Mouse (Mus musculus) heart, postnatal 0 days (tissue): ENCODE data around the gene Ret.

ENCODE experiments used
- CTCF ChIP-seq: IDR thresholded peaks from 2 replicates; pipeline ENCODE4 v1.5.1; 2016; ENCODE audit warnings: antibody characterized with exemption, control low read depth, low read depth
- EP300 ChIP-seq: IDR thresholded peaks from 2 replicates; pipeline ENCODE4 v1.6.1; 2016; ENCODE audit warnings: antibody characterized with exemption, low read depth

DNA sequence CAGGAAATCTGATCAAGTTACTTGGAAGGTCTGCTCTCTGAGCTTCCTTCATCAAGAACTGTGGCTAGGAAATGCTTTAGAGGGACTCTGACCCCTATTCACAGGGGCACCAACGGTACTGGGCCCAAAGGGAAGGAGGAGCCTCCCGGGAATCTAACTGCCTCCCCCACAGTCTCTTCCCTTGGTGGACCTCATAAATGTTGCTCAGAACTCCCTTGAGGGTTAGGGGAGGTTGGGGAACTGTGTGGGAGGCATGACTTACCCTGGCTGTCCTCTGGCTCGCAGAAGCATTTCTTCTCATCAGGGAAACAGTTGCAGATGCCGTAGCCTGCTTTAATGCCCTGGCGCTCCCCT, 23.6 kb downstream of the Ret start:
- TF ChIP-seq EP300 (no peak), CTCF (no peak)
